Mouse (Mus musculus) adrenal gland, adult (tissue): ENCODE data around the gene 2010003K11Rik.
"Not testable (repeated sequence)": the region's sequence is repeated elsewhere in the genome, so short reads cannot be mapped to it uniquely, and the experiment has no call there.

Experiments used
- DNase-seq, 2 experiments: peaks; one replicate each; pipeline ENCODE4 v3.0.0; 2022 to 2023; ENCODE audit warnings: low spot score in 1 of 2; ENCODE audit not compliant: inconsistent age in 2 of 2

2010003K11Rik gene

GRCm38 (mm10) chr19:4461981-4462380, 36.4 kb downstream of the 2010003K11Rik start:
- DNase-seq: no peak

DNA sequence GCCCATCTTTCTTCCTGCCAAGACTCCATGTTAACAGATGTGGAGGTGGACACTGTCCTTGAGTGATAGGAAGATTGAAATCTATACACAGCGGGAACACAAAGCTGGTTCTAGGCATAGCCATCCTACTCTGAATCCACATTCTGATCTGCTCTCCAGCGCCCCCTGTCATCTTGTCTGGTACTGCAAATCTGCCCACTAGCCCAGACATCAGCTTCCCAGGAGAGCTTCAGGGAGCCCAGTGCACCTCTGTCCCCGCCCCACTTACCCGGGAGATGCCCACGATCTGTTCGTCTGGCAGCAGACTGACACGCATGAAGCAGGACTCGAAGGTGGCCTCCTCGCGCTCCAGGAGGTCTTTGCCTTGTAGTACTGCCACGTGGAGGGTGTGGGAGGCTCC, 42.2 kb downstream of the 2010003K11Rik start:
- DNase-seq: peak; percentile 64 to 88

GRCm38 (mm10) chr19:4455071-4455800, 43.1 kb downstream of the 2010003K11Rik start:
- DNase-seq: peak; percentile 69 to 84

DNA sequence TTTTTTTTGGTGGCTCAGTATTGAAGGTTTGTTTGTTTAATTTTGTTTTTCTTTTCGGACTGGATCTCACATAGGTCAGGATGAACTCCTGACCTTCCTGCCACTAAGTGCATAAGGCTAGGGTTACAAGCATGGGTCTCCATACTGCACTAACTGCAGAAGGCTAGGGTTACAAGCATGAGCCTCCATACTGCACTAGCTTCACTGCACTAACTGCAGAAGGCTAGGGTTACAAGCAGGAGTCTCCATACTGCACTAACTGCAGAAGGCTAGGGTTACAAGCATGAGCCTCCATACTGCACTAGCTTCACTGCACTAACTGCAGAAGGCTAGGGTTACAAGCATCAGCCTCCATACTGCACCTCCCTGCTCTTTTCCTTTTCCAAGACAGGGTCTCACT, 44.3 kb downstream of the 2010003K11Rik start:
- not testable (repeated sequence) for DNase-seq

- DNase-seq: peak in 1 of 2 experiments; percentile 60
Measured at GRCm38 (mm10) chr19:4452525-4452924, 45.9 kb downstream of the 2010003K11Rik start.

GRCm38 (mm10) chr19:4451965-4452364, 46.4 kb downstream of the 2010003K11Rik start:
- DNase-seq: no peak

DNA sequence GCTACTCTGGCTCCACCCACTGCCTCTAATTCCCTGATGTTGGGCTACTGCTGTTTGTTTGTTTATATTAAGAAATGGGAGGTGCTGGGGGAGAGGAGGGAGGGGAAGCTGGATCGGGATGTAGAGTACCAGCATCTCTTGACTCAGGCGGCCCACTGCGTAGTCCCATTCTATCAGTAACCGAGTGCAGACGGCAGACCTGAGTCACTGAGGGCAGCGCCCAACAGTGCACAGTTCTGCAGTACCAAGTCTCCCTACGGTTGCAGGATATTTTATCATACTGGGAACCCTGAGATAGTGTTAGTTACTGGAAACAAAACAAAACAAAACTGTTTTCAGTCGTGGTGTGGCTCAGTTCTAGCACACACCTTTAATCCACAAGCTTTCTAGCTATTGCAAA, 47.3 kb downstream of the 2010003K11Rik start:
- DNase-seq: no peak

DNA sequence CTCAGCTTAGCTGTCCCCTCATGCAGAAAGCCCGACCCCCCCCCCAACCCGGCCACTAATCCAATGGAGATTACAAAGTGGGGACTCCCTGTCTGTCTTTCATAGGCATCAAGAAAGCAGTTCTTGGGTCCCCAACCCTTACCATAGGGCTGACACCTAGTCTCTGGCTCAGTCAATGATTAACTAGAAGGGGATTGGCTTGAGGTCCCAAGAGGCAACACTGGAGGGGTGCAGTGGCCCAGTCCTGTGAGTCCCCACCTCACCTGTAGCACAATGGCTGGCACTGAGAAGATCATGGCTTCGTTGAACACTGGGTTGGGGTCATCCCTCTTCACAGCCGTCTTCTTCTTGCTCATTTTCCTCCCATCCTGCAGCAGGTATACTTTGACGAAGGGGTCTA, 47.7 kb downstream of the 2010003K11Rik start:
- DNase-seq: no peak

DNA sequence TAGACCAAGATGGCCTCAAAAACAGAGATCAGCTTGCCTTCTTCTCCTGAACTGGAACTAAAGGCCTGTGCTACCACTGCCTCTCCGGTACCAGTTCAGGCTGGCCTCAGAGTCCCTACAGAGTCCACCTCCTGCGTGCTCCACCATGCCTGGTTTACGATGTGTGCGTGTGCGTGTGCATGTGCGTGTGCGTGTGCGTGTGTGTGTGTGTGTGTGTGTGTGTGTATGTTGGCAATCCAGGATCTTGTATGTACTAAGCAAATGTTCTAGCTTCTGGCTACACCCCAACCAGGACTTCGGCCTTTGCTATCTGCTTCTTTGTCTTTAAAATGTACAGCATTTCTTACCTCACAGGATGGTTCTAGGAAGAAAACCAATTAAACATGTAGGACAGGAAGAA, 49.2 kb downstream of the 2010003K11Rik start:
- no peak for DNase-seq

- DNase-seq: no peak
Measured at GRCm38 (mm10) chr19:4447445-4447844, 50.9 kb downstream of the 2010003K11Rik start.
